Mouse (Mus musculus) CH12.LX (cell line): Measurements from ENCODE around the gene Ptgir. TPM values are rescaled to one million over a fixed set of nuclear protein-coding genes. Genes with fewer than 3 reads are reported as not detected.

Source experiments
- DNase-seq: peaks from one replicate; pipeline ENCODE4 v3.0.0-alpha.2; 2013; ENCODE audit errors: extremely low read depth
- H3K27ac ChIP-seq: 2 replicates; pipeline ENCODE4 v1.5.1; 2012; ENCODE audit warnings: low read depth, mild to moderate bottlenecking, control low read depth, moderate library complexity; ENCODE audit not compliant: insufficient read depth
- H3K27me3 ChIP-seq: replicated peaks from 2 replicates; pipeline ENCODE3; 2012; ENCODE audit warnings: inconsistent platforms
- H3K36me3 ChIP-seq, 2 experiments: replicated peaks in 1 of 2; 2 replicates each; pipeline versions ENCODE3 to v1.6.1; 2012; ENCODE audit warnings: inconsistent platforms in 1 of 2, low read length in 1 of 2, mild to moderate bottlenecking in 1 of 2, mixed read lengths in 1 of 2, moderate library complexity in 1 of 2; ENCODE audit not compliant: control insufficient read depth in 1 of 2, insufficient read depth in 1 of 2
- H3K4me1 ChIP-seq, 2 experiments: 2 replicates each; pipeline ENCODE4 v1.6.1; 2012; ENCODE audit warnings: inconsistent platforms in 1 of 2, moderate library complexity in 1 of 2; ENCODE audit not compliant: insufficient read depth in 2 of 2, control insufficient read depth in 1 of 2
- H3K4me2 ChIP-seq: 2 replicates; pipeline ENCODE4 v1.6.1; 2012; ENCODE audit warnings: low read depth, mild to moderate bottlenecking, control low read depth; ENCODE audit not compliant: poor library complexity, insufficient read depth, severe bottlenecking
- H3K4me3 ChIP-seq, 3 experiments: fragments of 150-350 bp in 1 of 3; sonication (generic) in 1 of 3; replicated peaks in 1 of 3; 2 replicates each; pipeline versions ENCODE3 to v1.5.1; 2011 to 2012; ENCODE audit warnings: low read depth in 2 of 3, low read length in 2 of 3, mild to moderate bottlenecking in 2 of 3, moderate library complexity in 2 of 3, control low read depth in 1 of 3, improper control_type of control experiment in 1 of 3, inconsistent platforms in 1 of 3, mixed read lengths in 1 of 3; ENCODE audit not compliant: poor library complexity in 1 of 3
- H3K79me2 ChIP-seq: replicated peaks from 2 replicates; pipeline ENCODE4 v1.6.1; 2012; ENCODE audit warnings: mild to moderate bottlenecking, moderate library complexity; ENCODE audit not compliant: control insufficient read depth, poor library complexity, insufficient read depth, severe bottlenecking; ENCODE audit errors: extremely low read depth
- H3K9ac ChIP-seq: 2 replicates; pipeline ENCODE4 v1.6.1; 2012; ENCODE audit warnings: low read depth, mild to moderate bottlenecking, control low read depth, moderate library complexity; ENCODE audit not compliant: insufficient read depth
- H3K9me3 ChIP-seq: replicated peaks from 2 replicates; pipeline ENCODE3; 2012; ENCODE audit warnings: low read length, inconsistent platforms, mixed read lengths
- CHD2 ChIP-seq: IDR thresholded peaks from 2 replicates; pipeline ENCODE4 v1.6.1; 2011; ENCODE audit warnings: low read length, improper control_type of control experiment
- EP300 ChIP-seq: IDR thresholded peaks from 2 replicates; pipeline ENCODE4 v1.6.1; 2011; ENCODE audit warnings: low read length, improper control_type of control experiment
- GABPA ChIP-seq: IDR thresholded peaks from 2 replicates; pipeline ENCODE4 v1.6.1; 2012; ENCODE audit warnings: low read depth, low read length, improper control_type of control experiment, inconsistent platforms; ENCODE audit not compliant: insufficient replicate concordance
- MYC ChIP-seq: IDR thresholded peaks from 2 replicates; pipeline ENCODE4 v1.6.1; 2011; ENCODE audit warnings: low read depth, mild to moderate bottlenecking, improper control_type of control experiment, low read length
- PAX5 ChIP-seq: IDR thresholded peaks from 2 replicates; pipeline ENCODE4 v1.6.1; 2012; ENCODE audit warnings: low read length, inconsistent platforms, mixed read lengths
- POLR2A ChIP-seq: IDR thresholded peaks from 2 replicates; pipeline ENCODE4 v1.6.1; 2011; ENCODE audit warnings: low read depth, mild to moderate bottlenecking, improper control_type of control experiment, low read length
- SIN3A ChIP-seq: IDR thresholded peaks from 2 replicates; pipeline ENCODE4 v1.6.1; 2012; ENCODE audit warnings: low read length, improper control_type of control experiment, inconsistent platforms
- USF2 ChIP-seq: conservative IDR thresholded peaks from 2 replicates; pipeline ENCODE4 v1.6.1; 2011; ENCODE audit warnings: low read depth, low read length, improper control_type of control experiment
- ZMIZ1 ChIP-seq: IDR thresholded peaks from 2 replicates; pipeline ENCODE4 v1.6.1; 2012; ENCODE audit warnings: low read depth, mild to moderate bottlenecking, inconsistent platforms, low read length, improper control_type of control experiment
- ZNF384 ChIP-seq: IDR thresholded peaks from 2 replicates; pipeline ENCODE4 v1.6.1; 2012; ENCODE audit warnings: low read depth, low read length, improper control_type of control experiment, inconsistent platforms
- dilution Hi-C: fragments of 300-500 bp; cut with MboI; formaldehyde crosslinking; loops from 2 replicates; pipeline ENCODE4 v1.14.3; 2020; ENCODE audit warnings: low sequenced_read_pairs; ENCODE audit not compliant: extremely low pct_unique_long_range_greater_than_20kb, extremely low pct_ligation_motif_present
- in situ Hi-C: fragments of 300-500 bp; cut with MboI; formaldehyde crosslinking; loops from 3 replicates; pipeline ENCODE4 v1.14.3; 2019; ENCODE audit warnings: low sequenced_read_pairs, low pct_ligation_motif_present, low pct_unique_long_range_greater_than_20kb, mixed read lengths
- polyA plus RNA-seq: library from polyadenylated mRNA; unstranded; fragments of >175 nt; gene quantifications from 2 replicates; pipeline ENCODE4 v1.2.1, GENCODE M21; 2012; ENCODE audit warnings: low read depth; ENCODE audit not compliant: insufficient read length
- total RNA-seq, 2 experiments: library from RNA; depleted of rRNA; stranded (reverse); fragments of 300-350 nt in 1 of 2; fragments of >200 nt in 1 of 2; gene quantifications; 2 replicates each; pipeline ENCODE4 v1.2.3; 2012 to 2014

Gene Ptgir
- total and polyA plus RNA-seq, 3 experiments: 3.8 to 31.1 (median 7.0) TPM

GRCm38 (mm10) chr7:16884334-16884733 lies 22.0 kb upstream of the Ptgir start:
- H3K4me1 ChIP-seq: peaks cover 0 to 17% of the 10 kb centered on the region in 2 experiments; a peak in 2 of 4 replicates
- TF ChIP-seq MYC: no peak
- H3K4me2 ChIP-seq: no peak overlapping the region
- dilution Hi-C loops: no loop called here
- H3K36me3 ChIP-seq: peaks cover 12 to 74% of the 10 kb centered on the region in 2 experiments
- no peaks in the 10 kb centered on the region for H3K79me2 ChIP-seq
- no peak overlapping the region for H3K9ac ChIP-seq
- H3K4me3 ChIP-seq: no peak overlapping the region
- in situ Hi-C loops: no loop called here
- peaks cover 23% of the 10 kb centered on the region for H3K9me3 ChIP-seq
- H3K27me3 ChIP-seq: no peaks in the 10 kb centered on the region
- H3K27ac ChIP-seq: no peak overlapping the region
- DNase-seq: no peak

GRCm38 (mm10) chr7:16885271-16885776 lies 21.0 kb upstream of the Ptgir start:
- TF ChIP-seq POLR2A: no peak
- TF ChIP-seq EP300: no peak
- TF ChIP-seq SIN3A: no peak
- no peak for TF ChIP-seq ZNF384
- TF ChIP-seq ZMIZ1: no peak
- no peak for TF ChIP-seq PAX5
- Histone ChIP-seq H3K9ac (no peak overlapping the region), H3K79me2 (no peaks in the 10 kb centered on the region), H3K4me2 (no peak overlapping the region), H3K4me1 (peaks cover 0 to 7% of the 10 kb centered on the region in 2 experiments; a peak in 1 of 4 replicates), H3K27ac (no peak overlapping the region), H3K36me3 (peaks cover 12 to 71% of the 10 kb centered on the region in 2 experiments), H3K4me3 (no peak overlapping the region), H3K9me3 (peaks cover 23% of the 10 kb centered on the region), H3K27me3 (no peaks in the 10 kb centered on the region)
- in situ Hi-C loops (no loop called here), dilution Hi-C loops (no loop called here)
- no peak for DNase-seq

DNA sequence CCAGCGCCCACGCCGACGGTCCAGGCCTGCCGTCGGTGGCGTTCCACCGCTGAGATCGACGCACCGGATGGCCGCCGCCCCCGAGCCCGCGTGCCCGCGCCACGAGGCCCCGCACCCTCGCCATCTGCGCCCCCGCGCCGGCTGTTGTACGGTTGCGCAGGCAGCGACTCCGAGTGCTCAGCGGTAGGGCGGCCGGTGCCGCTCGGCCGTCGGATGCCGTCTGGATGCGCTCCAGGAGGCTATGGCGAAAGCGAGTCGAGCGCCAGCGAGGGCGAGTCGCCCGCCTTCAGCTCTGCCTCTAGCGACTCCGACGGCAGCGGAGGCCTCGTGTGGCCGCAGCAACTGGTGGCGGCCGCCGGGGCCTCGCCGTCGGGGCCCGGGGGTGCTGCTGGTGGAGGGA lies 20.4 kb upstream of the Ptgir start:
- Histone ChIP-seq H3K4me2 (no peak overlapping the region), H3K27ac (no peak overlapping the region), H3K4me3 (no peak overlapping the region), H3K36me3 (peaks cover 12 to 66% of the 10 kb centered on the region in 2 experiments), H3K9ac (no peak overlapping the region), H3K79me2 (no peaks in the 10 kb centered on the region), H3K4me1 (0 out of 4 replicates have a peak, but pooled peaks cover 0 to 4% of the 10 kb centered on the region in 2 experiments), H3K9me3 (peaks cover 23% of the 10 kb centered on the region), H3K27me3 (no peaks in the 10 kb centered on the region)
- DNase-seq: no peak
- dilution Hi-C loops: no loop called here
- in situ Hi-C loops: no loop called here
- no peak for TF ChIP-seq GABPA
- no peak for TF ChIP-seq USF2
- no peak for TF ChIP-seq CHD2
